Mouse (Mus musculus) thymus, adult 2 months (tissue): ENCODE results near the gene Olfr161.
"Not testable (repeated sequence)": the region's sequence is repeated elsewhere in the genome, so short reads cannot be mapped to it uniquely, and the experiment has no call there.

Experiments
- CTCF ChIP-seq: fragments of 200-500 bp; IDR thresholded peaks from 2 replicates; pipeline ENCODE4 v1.5.1; 2012; ENCODE audit warnings: mild to moderate bottlenecking, control low read depth, low read length, moderate library complexity, borderline replicate concordance; ENCODE audit not compliant: control insufficient read depth, poor library complexity, insufficient read depth; ENCODE audit errors: extremely low read depth
- POLR2A ChIP-seq: fragments of 200-500 bp; IDR thresholded peaks from 2 replicates; pipeline ENCODE4 v1.6.1; 2012; ENCODE audit warnings: mild to moderate bottlenecking, low read length, control low read depth, moderate library complexity; ENCODE audit not compliant: control insufficient read depth, poor library complexity, insufficient read depth; ENCODE audit errors: extremely low read depth

DNA sequence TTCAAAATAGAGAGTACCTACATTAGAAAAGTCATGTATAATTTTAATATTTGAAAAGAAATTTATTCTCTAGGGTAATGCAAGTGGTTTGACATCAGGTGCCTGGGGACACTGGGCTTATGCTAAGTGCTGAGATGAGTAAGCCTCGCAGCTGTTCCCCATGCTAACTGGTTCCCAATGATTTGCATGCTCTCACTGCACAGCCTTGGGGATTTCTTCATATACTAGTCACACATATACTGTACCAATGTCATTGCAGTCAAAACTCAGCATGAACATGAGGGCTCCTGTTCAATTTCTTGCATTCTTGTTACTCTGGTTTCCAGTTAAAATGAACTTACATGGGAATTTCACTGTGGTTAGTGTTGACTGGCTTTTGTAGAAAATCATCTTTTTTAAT lies 13.2 kb upstream of the Olfr161 start:
- TF ChIP-seq CTCF, POLR2A: not testable (repeated sequence)
